Mouse (Mus musculus): ENCODE results near the gene Prkacb. TPM values are rescaled to one million over a fixed set of nuclear protein-coding genes. Genes with fewer than 3 reads are reported as not detected.
A peak's percentile ranks its signal among the peaks of the same experiment; 100 is the strongest.

Prkacb gene
- polyA plus RNA-seq, 1 experiment from 2014 or later, result 113 TPM

- H3K36me3 ChIP-seq (ENCODE audit: inconsistent target), result peaks cover 7% of the 10 kb centered on the region; the same call in 1 of the 2 replicates
- H3K27ac ChIP-seq, result no peak overlapping the region
- WGBS (ENCODE audit: missing documents), result 86% methylated on average over 3 of the region's 3 CpGs
- no peaks in the 10 kb centered on the region for H3K79me2 ChIP-seq (ENCODE audit: inconsistent target)
- no peak overlapping the region for H3K4me3 ChIP-seq (ENCODE audit: inconsistent target)
Observed at GRCm38 (mm10) chr3:146723037-146723436, 89.8 kb downstream of the Prkacb start.

GRCm38 (mm10) chr3:146719696-146720095 is 93.1 kb downstream of the Prkacb start:
- Histone ChIP-seq H3K36me3 (ENCODE audit: inconsistent target) (no peaks in the 10 kb centered on the region), H3K27ac (no peak overlapping the region), H3K4me3 (ENCODE audit: inconsistent target) (no peak overlapping the region), H3K79me2 (ENCODE audit: inconsistent target) (no peaks in the 10 kb centered on the region)
- WGBS (ENCODE audit: missing documents), result 66% methylated on average over 4 of the region's 4 CpGs

- Histone ChIP-seq H3K4me3 (ENCODE audit: inconsistent target) (no peak overlapping the region), H3K79me2 (ENCODE audit: inconsistent target) (no peaks in the 10 kb centered on the region), H3K27ac (no peak overlapping the region), H3K36me3 (ENCODE audit: inconsistent target) (no peaks in the 10 kb centered on the region)
- WGBS (ENCODE audit: missing documents), result 92% methylated on average over 5 of the region's 5 CpGs
Observed at GRCm38 (mm10) chr3:146718251-146718650, 94.5 kb downstream of the Prkacb start.

GRCm38 (mm10) chr3:146712305-146712704 is 100.5 kb downstream of the Prkacb start:
- WGBS (ENCODE audit: missing documents), result 89% methylated on average over 7 of the region's 7 CpGs
- Histone ChIP-seq H3K4me3 (ENCODE audit: inconsistent target) (no peak overlapping the region), H3K27ac (no peak overlapping the region), H3K36me3 (ENCODE audit: inconsistent target) (no peaks in the 10 kb centered on the region), H3K79me2 (ENCODE audit: inconsistent target) (no peaks in the 10 kb centered on the region)

- WGBS (ENCODE audit: missing documents), result 9% methylated on average over 6 of the region's 6 CpGs
- Histone ChIP-seq H3K4me3 (ENCODE audit: inconsistent target) (no peak overlapping the region), H3K79me2 (ENCODE audit: inconsistent target) (no peaks in the 10 kb centered on the region), H3K36me3 (ENCODE audit: inconsistent target) (no peaks in the 10 kb centered on the region), H3K27ac (no peak overlapping the region)
Observed at GRCm38 (mm10) chr3:146711559-146711958, 101.2 kb downstream of the Prkacb start.

- Histone ChIP-seq H3K4me3 (ENCODE audit: inconsistent target) (no peak overlapping the region), H3K27ac (no peak overlapping the region), H3K79me2 (ENCODE audit: inconsistent target) (no peaks in the 10 kb centered on the region), H3K36me3 (ENCODE audit: inconsistent target) (no peaks in the 10 kb centered on the region)
- 87% methylated on average over 7 of the region's 7 CpGs for WGBS (ENCODE audit: missing documents)
Observed at GRCm38 (mm10) chr3:146711084-146711483, 101.7 kb downstream of the Prkacb start.

GRCm38 (mm10) chr3:146709086-146709485 is 103.7 kb downstream of the Prkacb start:
- WGBS (ENCODE audit: missing documents), result 89% methylated on average over 1 of the region's 1 CpGs
- H3K27ac ChIP-seq, result no peak overlapping the region
- no peak overlapping the region for H3K4me3 ChIP-seq (ENCODE audit: inconsistent target)
- H3K36me3 ChIP-seq (ENCODE audit: inconsistent target), result no peaks in the 10 kb centered on the region
- no peaks in the 10 kb centered on the region for H3K79me2 ChIP-seq (ENCODE audit: inconsistent target)

GRCm38 (mm10) chr3:146708381-146708780 is 104.4 kb downstream of the Prkacb start:
- Histone ChIP-seq H3K36me3 (ENCODE audit: inconsistent target) (no peaks in the 10 kb centered on the region), H3K79me2 (ENCODE audit: inconsistent target) (no peaks in the 10 kb centered on the region), H3K27ac (no peak overlapping the region), H3K4me3 (ENCODE audit: inconsistent target) (no peak overlapping the region)
- 84% methylated on average over 3 of the region's 3 CpGs for WGBS (ENCODE audit: missing documents)

GRCm38 (mm10) chr3:146704099-146704498 is 108.7 kb downstream of the Prkacb start:
- Histone ChIP-seq H3K79me2 (ENCODE audit: inconsistent target) (no peaks in the 10 kb centered on the region), H3K36me3 (ENCODE audit: inconsistent target) (no peaks in the 10 kb centered on the region), H3K4me3 (ENCODE audit: inconsistent target) (no peak overlapping the region), H3K27ac (no peak overlapping the region)
- WGBS (ENCODE audit: missing documents), result 96% methylated on average over 4 of the region's 4 CpGs

GRCm38 (mm10) chr3:146700051-146700450 is 112.7 kb downstream of the Prkacb start:
- no peak overlapping the region for H3K27ac ChIP-seq
- H3K4me3 ChIP-seq (ENCODE audit: inconsistent target), result no peak overlapping the region
- no peaks in the 10 kb centered on the region for H3K79me2 ChIP-seq (ENCODE audit: inconsistent target)
- WGBS (ENCODE audit: missing documents), result 95% methylated on average over 11 of the region's 11 CpGs
- no peaks in the 10 kb centered on the region for H3K36me3 ChIP-seq (ENCODE audit: inconsistent target)

- H3K36me3 ChIP-seq (ENCODE audit: inconsistent target), result no peaks in the 10 kb centered on the region
- H3K4me3 ChIP-seq (ENCODE audit: inconsistent target), result no peak overlapping the region
- H3K27ac ChIP-seq, result no peak overlapping the region
- H3K79me2 ChIP-seq (ENCODE audit: inconsistent target), result no peaks in the 10 kb centered on the region
- WGBS (ENCODE audit: missing documents), result 84% methylated on average over 9 of the region's 11 CpGs
Observed at GRCm38 (mm10) chr3:146698982-146699381, 113.8 kb downstream of the Prkacb start.

- Histone ChIP-seq H3K79me2 (ENCODE audit: inconsistent target) (no peaks in the 10 kb centered on the region), H3K36me3 (ENCODE audit: inconsistent target) (no peaks in the 10 kb centered on the region), H3K27ac (no peak overlapping the region), H3K4me3 (ENCODE audit: inconsistent target) (no peak overlapping the region)
- 72% methylated on average over 5 of the region's 5 CpGs for WGBS (ENCODE audit: missing documents)
Observed at GRCm38 (mm10) chr3:146692547-146692946, 120.2 kb downstream of the Prkacb start.

GRCm38 (mm10) chr3:146687121-146687725 is 125.6 kb downstream of the Prkacb start:
- no peaks in the 10 kb centered on the region for H3K36me3 ChIP-seq (ENCODE audit: inconsistent target)
- H3K4me3 ChIP-seq (ENCODE audit: inconsistent target), result no peak overlapping the region
- no peaks in the 10 kb centered on the region for H3K79me2 ChIP-seq (ENCODE audit: inconsistent target)
- no peak overlapping the region for H3K27ac ChIP-seq
- WGBS (ENCODE audit: missing documents), result 68% methylated on average over 4 of the region's 4 CpGs

- WGBS (ENCODE audit: missing documents), result 74% methylated on average over 8 of the region's 8 CpGs
- H3K79me2 ChIP-seq (ENCODE audit: inconsistent target), result no peaks in the 10 kb centered on the region
- no peak overlapping the region for H3K4me3 ChIP-seq (ENCODE audit: inconsistent target)
- H3K36me3 ChIP-seq (ENCODE audit: inconsistent target), result no peaks in the 10 kb centered on the region
- H3K27ac ChIP-seq, result no peak overlapping the region
Observed at GRCm38 (mm10) chr3:146686428-146686827, 126.4 kb downstream of the Prkacb start.

GRCm38 (mm10) chr3:146684811-146685675 is 127.7 kb downstream of the Prkacb start, which contains the start of gene Samd13:
Samd13 (minus strand) TSS chr3:146685592.
- no peak within 1 kb of the TSS for H3K27ac ChIP-seq
- peak within 1 kb of the TSS; percentile 13; the same call in 1 of the 2 replicates for H3K4me3 ChIP-seq (ENCODE audit: inconsistent target)
- H3K36me3 ChIP-seq (ENCODE audit: inconsistent target), result no peaks in the 10 kb centered on the region
- H3K79me2 ChIP-seq (ENCODE audit: inconsistent target), result no peaks in the 10 kb centered on the region
- 9% methylated on average over 45 of the region's 50 CpGs for WGBS (ENCODE audit: missing documents)
